Mouse (Mus musculus): ENCODE measurements around the gene Btbd10. TPM values are rescaled to one million over a fixed set of nuclear protein-coding genes. Genes with fewer than 3 reads are reported as not detected.

Gene Btbd10
- polyA plus RNA-seq (2014; fragmentation: Illumina TruSeq; extraction: RNeasy Lipid Tissue Mini Kit (QIAGEN cat#74804); ENCODE audit: low read depth, low replicate concordance), result 33.5 TPM

GRCm38 (mm10) chr7:113368746-113369619 lies at the start of gene Btbd10:
Gene Btbd10 (minus strand): TSS chr7:113369392.

GRCm38 (mm10) chr7:113388470-113388869 lies 19.3 kb upstream of the Btbd10 start, which contains the start of gene Pth:
Gene Pth (minus strand): TSS chr7:113388570.

Other genes with a start within 250 kb of the Btbd10 start
- 75.5 TPM for gene Arntl, start 161.9 kb downstream of the Btbd10 start, polyA plus RNA-seq (2014; fragmentation: Illumina TruSeq; extraction: RNeasy Lipid Tissue Mini Kit (QIAGEN cat#74804); ENCODE audit: low read depth, low replicate concordance)
- not detected for gene Pth, start 19.2 kb upstream of the Btbd10 start, polyA plus RNA-seq (2014; fragmentation: Illumina TruSeq; extraction: RNeasy Lipid Tissue Mini Kit (QIAGEN cat#74804); ENCODE audit: low read depth, low replicate concordance)
- gene Far1, start 144.4 kb upstream of the Btbd10 start, polyA plus RNA-seq (2014; fragmentation: Illumina TruSeq; extraction: RNeasy Lipid Tissue Mini Kit (QIAGEN cat#74804); ENCODE audit: low read depth, low replicate concordance), result 705 TPM